Mouse (Mus musculus): ENCODE data around the gene Nacc1. TPM values are rescaled to one million over a fixed set of nuclear protein-coding genes. Genes with fewer than 3 reads are reported as not detected.

The Nacc1 gene
- polyA plus RNA-seq, 1 experiment from 2014 or later: 17.4 TPM

GRCm38 (mm10) chr8:84714161-84714560 is 26.5 kb upstream of the Nacc1 start:
- H3K9ac ChIP-seq (ENCODE audit: low read length): peak overlapping the region; percentile 27; the same call in 1 of the 2 replicates

GRCm38 (mm10) chr8:84713381-84713780 is 25.7 kb upstream of the Nacc1 start:
- Histone ChIP-seq H3K9ac (ENCODE audit: low read length) (peak overlapping the region; percentile 1; the same call in 1 of the 2 replicates), H3K27ac (replicated peaks in 1 of 2; ENCODE audit: control insufficient read depth in 1 of 2, insufficient read depth in 1 of 2, low read depth in 2 of 2, low read length in 2 of 2) (peak overlapping the region; percentile 59 to 88), H3K4me2 (ENCODE audit: low read length) (no peak overlapping the region), H3K36me3 (ENCODE audit: control insufficient read depth, insufficient read depth, low read length) (peaks cover 17% of the 10 kb centered on the region), H3K9me3 (ENCODE audit: control insufficient read depth, low read length) (no peaks in the 10 kb centered on the region), H3K4me3 (ENCODE audit: control insufficient read depth in 1 of 2, insufficient read depth in 1 of 2, low read depth in 1 of 2, low read length in 2 of 2) (no peak overlapping the region), H3K4me1 (ENCODE audit: control insufficient read depth in 2 of 2, insufficient read depth in 2 of 2, low read length in 2 of 2) (peaks cover 34 to 54% of the 10 kb centered on the region in 2 experiments), H3K27me3 (ENCODE audit: control insufficient read depth, insufficient read depth, low read length) (peaks cover 23% of the 10 kb centered on the region)
- no peak for ATAC-seq (ENCODE audit: insufficient number of reproducible peaks, insufficient read depth, low FRiP score, low read depth)
- 61% methylated on average over 4 of the region's 4 CpGs for WGBS

More at GRCm38 (mm10) chr8:84714161-84714560, 26.5 kb upstream of the Nacc1 start:
- Histone ChIP-seq H3K27me3 (ENCODE audit: control insufficient read depth, insufficient read depth, low read length) (peaks cover 17% of the 10 kb centered on the region), H3K36me3 (ENCODE audit: control insufficient read depth, insufficient read depth, low read length) (peaks cover 21% of the 10 kb centered on the region), H3K27ac (replicated peaks in 1 of 2; ENCODE audit: control insufficient read depth in 1 of 2, insufficient read depth in 1 of 2, low read depth in 2 of 2, low read length in 2 of 2) (peak overlapping the region in 1 of 2 experiments; percentile 59; a peak in 2 of 4 replicates), H3K9me3 (ENCODE audit: control insufficient read depth, low read length) (no peaks in the 10 kb centered on the region), H3K4me2 (ENCODE audit: low read length) (no peak overlapping the region), H3K4me3 (ENCODE audit: control insufficient read depth in 1 of 2, insufficient read depth in 1 of 2, low read depth in 1 of 2, low read length in 2 of 2) (no peak overlapping the region), H3K4me1 (ENCODE audit: control insufficient read depth in 2 of 2, insufficient read depth in 2 of 2, low read length in 2 of 2) (peaks cover 32 to 48% of the 10 kb centered on the region in 2 experiments)
- 69% methylated on average over 4 of the region's 4 CpGs for WGBS
- no peak for ATAC-seq (ENCODE audit: insufficient number of reproducible peaks, insufficient read depth, low FRiP score, low read depth)

GRCm38 (mm10) chr8:84712759-84713120 is 25.1 kb upstream of the Nacc1 start:
- Histone ChIP-seq H3K36me3 (ENCODE audit: control insufficient read depth, insufficient read depth, low read length) (peaks cover 18% of the 10 kb centered on the region), H3K9ac (ENCODE audit: low read length) (peak overlapping the region; percentile 1; the same call in 1 of the 2 replicates), H3K9me3 (ENCODE audit: control insufficient read depth, low read length) (no peaks in the 10 kb centered on the region), H3K4me1 (ENCODE audit: control insufficient read depth in 2 of 2, insufficient read depth in 2 of 2, low read length in 2 of 2) (peaks cover 36 to 58% of the 10 kb centered on the region in 2 experiments), H3K27me3 (ENCODE audit: control insufficient read depth, insufficient read depth, low read length) (peaks cover 30% of the 10 kb centered on the region), H3K4me2 (ENCODE audit: low read length) (no peak overlapping the region), H3K4me3 (ENCODE audit: control insufficient read depth in 1 of 2, insufficient read depth in 1 of 2, low read depth in 1 of 2, low read length in 2 of 2) (no peak overlapping the region), H3K27ac (replicated peaks in 1 of 2; ENCODE audit: control insufficient read depth in 1 of 2, insufficient read depth in 1 of 2, low read depth in 2 of 2, low read length in 2 of 2) (peak overlapping the region; percentile 59 to 88)
- WGBS: 37% methylated on average over 3 of the region's 3 CpGs
- no peak for ATAC-seq (ENCODE audit: insufficient number of reproducible peaks, insufficient read depth, low FRiP score, low read depth)

GRCm38 (mm10) chr8:84711933-84712758 is 24.5 kb upstream of the Nacc1 start:
- Histone ChIP-seq H3K36me3 (ENCODE audit: control insufficient read depth, insufficient read depth, low read length) (peaks cover 13% of the 10 kb centered on the region; the same call in 1 of the 2 replicates), H3K9me3 (ENCODE audit: control insufficient read depth, low read length) (no peaks in the 10 kb centered on the region), H3K9ac (ENCODE audit: low read length) (peak overlapping the region; percentile 44), H3K4me1 (ENCODE audit: control insufficient read depth in 2 of 2, insufficient read depth in 2 of 2, low read length in 2 of 2) (peaks cover 36 to 62% of the 10 kb centered on the region in 2 experiments), H3K4me3 (ENCODE audit: control insufficient read depth in 1 of 2, insufficient read depth in 1 of 2, low read depth in 1 of 2, low read length in 2 of 2) (no peak overlapping the region), H3K4me2 (ENCODE audit: low read length) (peak overlapping the region; percentile 27; the same call in 1 of the 2 replicates), H3K27ac (replicated peaks in 1 of 2; ENCODE audit: control insufficient read depth in 1 of 2, insufficient read depth in 1 of 2, low read depth in 2 of 2, low read length in 2 of 2) (peak overlapping the region; percentile 59 to 88), H3K27me3 (ENCODE audit: control insufficient read depth, insufficient read depth, low read length) (peaks cover 30% of the 10 kb centered on the region)
- ATAC-seq (ENCODE audit: insufficient number of reproducible peaks, insufficient read depth, low FRiP score, low read depth): peak; percentile 68
- WGBS: 32% methylated on average over 11 of the region's 11 CpGs

DNA sequence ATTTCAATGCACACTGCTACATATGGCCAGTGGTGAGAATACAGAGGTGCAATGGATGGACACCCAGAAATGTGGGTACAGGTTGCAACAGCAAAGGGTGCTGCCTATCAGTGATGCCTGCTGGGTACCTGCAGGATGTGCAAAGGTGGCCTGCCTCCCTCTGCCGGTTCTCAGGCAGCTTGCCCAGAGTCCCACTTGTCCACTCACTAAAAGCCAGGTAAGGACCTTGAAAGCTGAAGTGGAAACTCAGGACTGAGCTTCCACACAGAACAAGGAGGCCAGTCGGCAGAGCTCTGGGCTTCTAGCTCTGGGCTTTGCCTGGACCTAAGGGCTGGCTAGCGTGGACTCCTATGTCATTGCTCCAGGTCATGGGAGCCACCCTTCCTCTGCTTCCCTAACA is 23.6 kb upstream of the Nacc1 start:
- H3K27me3 ChIP-seq (ENCODE audit: control insufficient read depth, insufficient read depth, low read length): peaks cover 27% of the 10 kb centered on the region
- H3K9ac ChIP-seq (ENCODE audit: low read length): no peak overlapping the region
- H3K36me3 ChIP-seq (ENCODE audit: control insufficient read depth, insufficient read depth, low read length): 0 out of 2 replicates have a peak, but pooled peaks cover 7% of the 10 kb centered on the region
- H3K4me3 ChIP-seq (ENCODE audit: control insufficient read depth in 1 of 2, insufficient read depth in 1 of 2, low read depth in 1 of 2, low read length in 2 of 2): no peak overlapping the region
- peak overlapping the region; percentile 59 to 76 for H3K27ac ChIP-seq (replicated peaks in 1 of 2; ENCODE audit: control insufficient read depth in 1 of 2, insufficient read depth in 1 of 2, low read depth in 2 of 2, low read length in 2 of 2)
- no peak overlapping the region for H3K4me2 ChIP-seq (ENCODE audit: low read length)
- no peaks in the 10 kb centered on the region for H3K9me3 ChIP-seq (ENCODE audit: control insufficient read depth, low read length)
- H3K4me1 ChIP-seq (ENCODE audit: control insufficient read depth in 2 of 2, insufficient read depth in 2 of 2, low read length in 2 of 2): peaks cover 36 to 69% of the 10 kb centered on the region in 2 experiments
- 52% methylated on average over 3 of the region's 3 CpGs for WGBS
- ATAC-seq (ENCODE audit: insufficient number of reproducible peaks, insufficient read depth, low FRiP score, low read depth): no peak

GRCm38 (mm10) chr8:84709931-84710330 is 22.3 kb upstream of the Nacc1 start:
- no peak overlapping the region for H3K9ac ChIP-seq (ENCODE audit: low read length)
- peaks cover 31% of the 10 kb centered on the region for H3K27me3 ChIP-seq (ENCODE audit: control insufficient read depth, insufficient read depth, low read length)
- no peaks in the 10 kb centered on the region for H3K9me3 ChIP-seq (ENCODE audit: control insufficient read depth, low read length)
- peak overlapping the region; percentile 11 to 35; a peak in 1 of 4 replicates for H3K27ac ChIP-seq (replicated peaks in 1 of 2; ENCODE audit: control insufficient read depth in 1 of 2, insufficient read depth in 1 of 2, low read depth in 2 of 2, low read length in 2 of 2)
- no peak for ATAC-seq (ENCODE audit: insufficient number of reproducible peaks, insufficient read depth, low FRiP score, low read depth)
- H3K36me3 ChIP-seq (ENCODE audit: control insufficient read depth, insufficient read depth, low read length): 0 out of 2 replicates have a peak, but pooled peaks cover 4% of the 10 kb centered on the region
- H3K4me1 ChIP-seq (ENCODE audit: control insufficient read depth in 2 of 2, insufficient read depth in 2 of 2, low read length in 2 of 2): peaks cover 32 to 68% of the 10 kb centered on the region in 2 experiments
- WGBS: 95% methylated on average over 1 of the region's 1 CpGs
- no peak overlapping the region for H3K4me3 ChIP-seq (ENCODE audit: control insufficient read depth in 1 of 2, insufficient read depth in 1 of 2, low read depth in 1 of 2, low read length in 2 of 2)
- H3K4me2 ChIP-seq (ENCODE audit: low read length): no peak overlapping the region

- Histone ChIP-seq H3K4me1 (ENCODE audit: control insufficient read depth in 2 of 2, insufficient read depth in 2 of 2, low read length in 2 of 2) (peaks cover 29 to 68% of the 10 kb centered on the region in 2 experiments), H3K4me2 (ENCODE audit: low read length) (peak overlapping the region; percentile 51; the same call in 1 of the 2 replicates), H3K9ac (ENCODE audit: low read length) (no peak overlapping the region), H3K36me3 (ENCODE audit: control insufficient read depth, insufficient read depth, low read length) (0 out of 2 replicates have a peak, but pooled peaks cover 4% of the 10 kb centered on the region), H3K4me3 (ENCODE audit: control insufficient read depth in 1 of 2, insufficient read depth in 1 of 2, low read depth in 1 of 2, low read length in 2 of 2) (no peak overlapping the region; a peak in 1 of 4 replicates), H3K9me3 (ENCODE audit: control insufficient read depth, low read length) (no peaks in the 10 kb centered on the region), H3K27me3 (ENCODE audit: control insufficient read depth, insufficient read depth, low read length) (peaks cover 38% of the 10 kb centered on the region), H3K27ac (replicated peaks in 1 of 2; ENCODE audit: control insufficient read depth in 1 of 2, insufficient read depth in 1 of 2, low read depth in 2 of 2, low read length in 2 of 2) (no peak overlapping the region)
- ATAC-seq (ENCODE audit: insufficient number of reproducible peaks, insufficient read depth, low FRiP score, low read depth): peak; percentile 27; the same call in 1 of the 2 replicates
- 23% methylated on average over 12 of the region's 12 CpGs for WGBS
Observed at GRCm38 (mm10) chr8:84708774-84709475, 21.3 kb upstream of the Nacc1 start.

All from heart, embryonic 14.5 days (tissue).